Mouse (Mus musculus) G1E (cell line): ENCODE measurements at regions not wholly inside any gene's neighbourhood (a gene's known extent, or its start where the extent isn't known, plus 50 kb on each side); places are given as distances from the start of the nearest gene placed in this dataset.

Experiments used
- CTCF ChIP-seq: IDR thresholded peaks from 2 replicates; pipeline ENCODE4 v1.5.1; 2012; ENCODE audit warnings: low read depth, low read length, inconsistent platforms, mixed read lengths
- GATA1 ChIP-seq: IDR thresholded peaks from 2 replicates; pipeline ENCODE4 v1.6.1; 2012; ENCODE audit warnings: borderline replicate concordance, low read length, inconsistent platforms, mixed read lengths
- GATA2 ChIP-seq: IDR thresholded peaks from 2 replicates; pipeline ENCODE4 v1.6.1; 2012; ENCODE audit warnings: low read depth, low read length, inconsistent platforms, borderline replicate concordance
- POLR2AphosphoS5 ChIP-seq: IDR thresholded peaks from 2 replicates; pipeline ENCODE4 v1.6.1; 2012; ENCODE audit warnings: low read depth, low read length, inconsistent platforms; ENCODE audit not compliant: insufficient replicate concordance
- TAL1 ChIP-seq: conservative IDR thresholded peaks from 2 replicates; pipeline ENCODE4 v1.6.1; 2012; ENCODE audit warnings: low read depth, low read length, inconsistent platforms, mixed read lengths

GRCm38 (mm10) chr6:84317026-84317425 is 276.7 kb downstream of the Cyp26b1 start:
- no peak for TF ChIP-seq GATA1
- TF ChIP-seq CTCF, result no peak; the same call in 1 of the 2 replicates
- no peak for TF ChIP-seq TAL1
- TF ChIP-seq POLR2AphosphoS5, result no peak
- TF ChIP-seq GATA2, result no peak
